Mouse (Mus musculus) heart, adult 10 weeks (tissue): ENCODE measurements around the gene Arxes2. TPM values are rescaled to one million over a fixed set of nuclear protein-coding genes. Genes with fewer than 3 reads are reported as not detected.

ENCODE experiments used
- polyA plus RNA-seq: library from polyadenylated mRNA; stranded (reverse); fragments of 350-450 nt; fragmentation: Illumina TruSeq; extraction: RNeasy Lipid Tissue Mini Kit (QIAGEN cat#74804); gene quantifications from one replicate; pipeline ENCODE4 v1.2.3, GENCODE M21; 2014; ENCODE audit warnings: low read depth, low replicate concordance

Arxes2 gene
- polyA plus RNA-seq, result 2.3 TPM

DNA sequence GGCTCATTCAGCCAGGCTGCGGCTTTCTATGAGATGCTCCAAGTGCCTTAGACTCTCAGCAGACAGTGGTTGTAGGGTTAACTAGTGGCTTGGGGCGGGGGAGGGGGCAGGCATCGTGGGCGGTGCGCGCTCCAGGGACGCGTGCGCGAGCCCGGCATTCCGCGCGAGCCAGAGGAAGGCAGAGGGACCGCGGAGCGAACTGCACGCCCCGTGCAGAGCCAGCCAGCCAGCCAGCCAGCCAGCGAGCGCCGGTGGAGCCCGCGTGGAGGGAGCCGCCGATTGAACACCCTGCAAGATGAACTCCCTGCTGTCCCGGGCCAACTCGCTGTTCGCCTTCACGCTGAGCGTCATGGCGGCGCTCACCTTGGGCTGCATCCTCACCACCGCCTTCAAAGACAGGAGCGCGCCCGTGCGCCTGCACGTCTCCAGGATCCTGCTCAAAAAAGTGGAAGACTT lies at the start of gene Arxes2:
Gene Arxes2 (plus strand): TSS at position 161 of the 456 bp plus-strand sequence.

DNA sequence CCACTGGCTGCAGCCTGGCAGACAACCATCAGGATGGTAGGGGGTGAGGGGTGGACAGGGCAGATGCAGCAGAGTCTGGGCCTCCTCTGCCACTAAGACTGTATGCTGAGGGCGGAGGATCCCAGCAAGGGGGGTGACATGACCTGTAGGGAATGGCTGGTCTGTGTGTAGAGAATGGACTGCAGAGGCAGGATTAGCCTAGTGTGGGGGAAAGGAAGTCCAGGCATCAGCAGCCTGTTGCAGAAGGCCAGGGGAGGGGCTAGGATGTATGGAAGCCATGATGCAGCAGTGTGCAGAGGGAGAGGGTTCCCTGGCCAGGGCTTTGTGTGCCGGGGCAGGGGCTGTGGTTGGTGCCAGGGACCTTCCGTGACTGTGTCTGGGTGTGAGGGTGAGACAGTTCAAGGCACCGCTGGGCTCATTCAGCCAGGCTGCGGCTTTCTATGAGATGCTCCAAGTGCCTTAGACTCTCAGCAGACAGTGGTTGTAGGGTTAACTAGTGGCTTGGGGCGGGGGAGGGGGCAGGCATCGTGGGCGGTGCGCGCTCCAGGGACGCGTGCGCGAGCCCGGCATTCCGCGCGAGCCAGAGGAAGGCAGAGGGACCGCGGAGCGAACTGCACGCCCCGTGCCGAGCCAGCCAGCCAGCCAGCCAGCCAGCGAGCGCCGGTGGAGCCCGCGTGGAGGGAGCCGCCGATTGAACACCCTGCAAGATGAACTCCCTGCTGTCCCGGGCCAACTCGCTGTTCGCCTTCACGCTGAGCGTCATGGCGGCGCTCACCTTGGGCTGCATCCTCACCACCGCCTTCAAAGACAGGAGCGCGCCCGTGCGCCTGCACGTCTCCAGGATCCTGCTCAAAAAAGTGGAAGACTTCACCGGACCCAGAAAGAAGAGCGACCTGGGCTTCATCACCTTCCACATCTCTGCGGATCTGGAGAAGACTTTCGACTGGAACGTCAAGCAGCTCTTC lies 39.5 kb downstream of the Arxes2 start, which contains the start of gene Arxes1:
Gene Arxes1 (plus strand): TSS at position 569 of the 965 bp plus-strand sequence.

Other genes starting within 250 kb of the Arxes2 start
- 18.2 TPM for gene Bhlhb9, start 196.2 kb upstream of the Arxes2 start, polyA plus RNA-seq
- gene Gprasp2, start 154.8 kb upstream of the Arxes2 start, polyA plus RNA-seq, result 5.2 TPM
- gene Arxes1, start 39.5 kb downstream of the Arxes2 start, polyA plus RNA-seq, result 0.37 TPM
- gene Bex2, start 74.4 kb downstream of the Arxes2 start, polyA plus RNA-seq, result 0.94 TPM
- gene Nxf3, start 91.4 kb downstream of the Arxes2 start, polyA plus RNA-seq, result 0.13 TPM
- gene Bex4, start 145.2 kb downstream of the Arxes2 start, polyA plus RNA-seq, result 1.9 TPM
- 39.2 TPM for gene Tceal8, start 178.5 kb downstream of the Arxes2 start, polyA plus RNA-seq
- 3.0 TPM for gene Tceal5, start 210.1 kb downstream of the Arxes2 start, polyA plus RNA-seq
- 0.84 TPM for gene Tceal7, start 221.0 kb downstream of the Arxes2 start, polyA plus RNA-seq
- gene Bex1, start 221.7 kb downstream of the Arxes2 start, polyA plus RNA-seq, result 5.1 TPM